Mouse (Mus musculus) embryonic facial prominence, embryonic 14.5 days (tissue): ENCODE data around the gene Fbxo44. TPM values are rescaled to one million over a fixed set of nuclear protein-coding genes. Genes with fewer than 3 reads are reported as not detected.

Experiments
- ATAC-seq: fragments of 200-750 bp; cut with Nextera tagmentation; 2 replicates; pipeline ENCODE4 v1.8.0; 2017; ENCODE audit warnings: low read depth, moderate number of reproducible peaks, moderate TSS enrichment
- DNase-seq: peaks from one replicate; pipeline ENCODE4 v3.0.0-alpha.2; 2015; ENCODE audit warnings: low spot score
- H3K27ac ChIP-seq: fragments of 300-500 bp; sonication (generic); replicated peaks from 2 replicates; pipeline ENCODE4 v1.5.1; 2014; ENCODE audit warnings: low read depth, mild to moderate bottlenecking, low read length, moderate library complexity
- H3K27me3 ChIP-seq: fragments of 300-500 bp; sonication (generic); replicated peaks from 2 replicates; pipeline ENCODE4 v1.6.1; 2014; ENCODE audit warnings: low read length; ENCODE audit not compliant: control insufficient read depth, insufficient read depth
- H3K36me3 ChIP-seq: fragments of 300-500 bp; sonication (generic); 2 replicates; pipeline ENCODE4 v1.6.1; 2014; ENCODE audit warnings: low read length, mixed read lengths; ENCODE audit not compliant: control insufficient read depth, insufficient read depth
- H3K4me1 ChIP-seq: fragments of 300-500 bp; sonication (generic); 2 replicates; pipeline ENCODE4 v1.6.1; 2014; ENCODE audit warnings: antibody characterized with exemption, low read length; ENCODE audit not compliant: control insufficient read depth, insufficient read depth
- H3K4me2 ChIP-seq: fragments of 300-500 bp; sonication (generic); 2 replicates; pipeline ENCODE4 v1.6.1; 2014; ENCODE audit warnings: low read depth, mild to moderate bottlenecking, low read length, moderate library complexity, mixed read lengths
- H3K4me3 ChIP-seq: fragments of 300-500 bp; sonication (generic); 2 replicates; pipeline ENCODE4 v1.5.1; 2014; ENCODE audit warnings: low read depth, mild to moderate bottlenecking, low read length
- H3K9ac ChIP-seq: fragments of 300-500 bp; sonication (generic); 2 replicates; pipeline ENCODE4 v1.6.1; 2014; ENCODE audit warnings: low read depth, mild to moderate bottlenecking, low read length, moderate library complexity, mixed read lengths
- H3K9me3 ChIP-seq: fragments of 300-500 bp; sonication (generic); 2 replicates; pipeline ENCODE4 v1.6.1; 2016; ENCODE audit warnings: low read length; ENCODE audit not compliant: control insufficient read depth
- WGBS: fragments of 180-500 bp; shearing (Covaris S2); extraction: QIAGEN DNeasy Blood & Tissue Kit; methylation state at CpG from one replicate; pipeline ENCODE4 v1.1.7; 2014; 5-methylcytosine and 5-hydroxymethylcytosine counted together
- microRNA-seq: library from miRNA; unstranded; fragments of <30 nt; microRNA quantifications from one replicate; pipeline ENCODE4, GENCODE M21; 2016; ENCODE audit warnings: borderline number of aligned reads
- polyA plus RNA-seq: library from polyadenylated mRNA; unstranded; fragments of >200 nt; fragmentation: Nextera tagmentation; extraction: Ambion mirVana; gene quantifications from 2 replicates; pipeline ENCODE4 v1.2.1, GENCODE M21; 2014

The Fbxo44 gene
- polyA plus RNA-seq, 1 experiment from 2014 or later = 7.7 TPM

DNA sequence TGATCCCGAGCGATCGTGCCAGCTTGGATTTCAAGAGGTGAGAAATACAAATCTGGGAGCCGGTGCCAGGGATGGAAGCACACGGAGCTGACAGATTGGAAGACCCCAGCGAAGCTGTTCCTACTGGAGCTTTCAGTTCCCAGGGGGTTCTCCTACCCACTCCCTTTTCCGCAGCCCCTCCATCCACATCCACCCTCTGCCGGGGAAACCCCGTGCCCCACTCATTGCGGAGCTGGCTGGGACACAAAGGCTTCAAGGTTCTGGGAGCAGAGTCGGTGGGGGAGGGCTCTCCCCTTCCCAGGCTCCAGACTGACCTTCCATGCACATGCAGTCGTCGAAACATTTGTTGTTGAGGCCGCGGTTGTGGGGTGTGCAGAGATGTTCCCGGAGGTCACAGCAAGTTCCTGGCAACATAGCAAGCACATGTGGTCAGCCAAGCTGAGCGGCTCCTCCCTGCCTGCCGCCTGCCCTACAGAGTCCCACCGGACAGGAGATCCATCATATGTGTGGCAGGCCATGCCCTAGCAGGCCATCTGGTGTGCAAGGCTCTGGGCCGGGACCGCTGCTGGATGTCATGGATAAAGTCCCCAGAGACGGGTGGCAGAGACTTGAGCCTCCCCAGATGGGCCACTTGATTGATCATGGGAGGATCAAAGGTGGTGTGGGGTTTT, 52.5 kb downstream of the Fbxo44 start:
- WGBS = 50% methylated on average over 22 of the region's 22 CpGs
- DNase-seq (no peak), ATAC-seq (peak; percentile 54; the same call in 1 of the 2 replicates)
- Histone ChIP-seq H3K27me3 (no peaks in the 10 kb centered on the region), H3K4me2 (no peak overlapping the region), H3K36me3 (no peaks in the 10 kb centered on the region), H3K9ac (no peak overlapping the region), H3K9me3 (no peaks in the 10 kb centered on the region), H3K27ac (no peak overlapping the region), H3K4me1 (no peaks in the 10 kb centered on the region), H3K4me3 (no peak overlapping the region)

DNA sequence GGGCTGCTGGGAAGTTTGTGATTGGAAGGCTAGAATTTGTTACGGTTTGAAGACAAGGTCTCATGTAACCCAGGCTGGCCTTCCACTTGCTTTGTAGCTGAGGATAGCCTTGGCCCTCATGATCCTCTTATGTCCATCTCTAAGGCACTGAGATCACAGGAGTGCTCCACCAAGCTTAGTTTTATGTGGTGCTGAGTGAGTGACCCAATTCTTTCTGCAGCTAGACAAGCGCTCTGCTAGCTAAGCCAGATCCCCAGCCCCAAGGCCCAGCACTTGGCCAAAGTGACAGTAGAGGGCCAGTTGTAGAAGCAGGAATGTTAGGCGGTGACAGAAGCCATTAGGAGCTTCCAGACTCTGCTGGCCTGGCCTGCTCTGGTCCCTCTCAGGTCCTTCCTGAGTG, 56.1 kb downstream of the Fbxo44 start:
- Histone ChIP-seq H3K4me1 (no peaks in the 10 kb centered on the region), H3K9ac (no peak overlapping the region), H3K27me3 (no peaks in the 10 kb centered on the region), H3K9me3 (no peaks in the 10 kb centered on the region), H3K4me2 (no peak overlapping the region), H3K27ac (no peak overlapping the region), H3K36me3 (no peaks in the 10 kb centered on the region), H3K4me3 (no peak overlapping the region)
- WGBS = 82% methylated on average over 3 of the region's 3 CpGs
- ATAC-seq (no peak), DNase-seq (no peak)

Small RNA genes lying within 50 kb of the gene (microRNA-seq; reads per million reads assigned to microRNA genes)
- gene Mir7022 = not detected

Other genes with a start within 250 kb of the Fbxo44 start
- 83.8 and 102 TPM in 2 replicates for gene Plod1, start 223.7 kb downstream of the Fbxo44 start, polyA plus RNA-seq
- gene 2510039O18Rik, start 219.6 kb downstream of the Fbxo44 start, polyA plus RNA-seq = 23.0 and 23.4 TPM in 2 replicates
- gene Nppb, start 174.7 kb downstream of the Fbxo44 start, polyA plus RNA-seq = 0.28 TPM in 1 of 2 replicates, not detected in the other
- gene Nppa, start 159.8 kb downstream of the Fbxo44 start, polyA plus RNA-seq = not detected in 2 replicates
- gene Clcn6, start 121.7 kb downstream of the Fbxo44 start, polyA plus RNA-seq = 7.4 and 7.8 TPM in 2 replicates
- gene Mthfr, start 121.4 kb downstream of the Fbxo44 start, polyA plus RNA-seq = 20.3 and 21.4 TPM in 2 replicates
- gene Agtrap, start 72.5 kb downstream of the Fbxo44 start, polyA plus RNA-seq = 15.9 and 16.2 TPM in 2 replicates
- gene Mad2l2, start 30.1 kb downstream of the Fbxo44 start, polyA plus RNA-seq = 51.1 and 59.8 TPM in 2 replicates
- gene Draxin, start 29.8 kb downstream of the Fbxo44 start, polyA plus RNA-seq = 0.56 and 0.67 TPM in 2 replicates
- 13.8 and 15.3 TPM in 2 replicates for gene Fbxo6, start 8.3 kb downstream of the Fbxo44 start, polyA plus RNA-seq
- 5.4 and 7.9 TPM in 2 replicates for gene Fbxo2, start 139 bp upstream of the Fbxo44 start, polyA plus RNA-seq
- 0.15 and 0.56 TPM in 2 replicates for gene Disp3, start 127.5 kb upstream of the Fbxo44 start, polyA plus RNA-seq